Mouse (Mus musculus) granulocyte monocyte progenitor cell, adult 5-6 weeks (primary cell): ENCODE data around the gene Ccdc126. TPM values are rescaled to one million over a fixed set of nuclear protein-coding genes. Genes with fewer than 3 reads are reported as not detected.

ENCODE experiments used
- ATAC-seq: replicated peaks from 2 replicates; pipeline ENCODE4 v1.8.0; 2016; ENCODE audit warnings: mild to moderate bottlenecking, moderate TSS enrichment, inconsistent platforms; ENCODE audit not compliant: poor library complexity, severe bottlenecking
- total RNA-seq, 2 experiments: library from RNA; stranded (forward) in 1 of 2; stranded (reverse) in 1 of 2; fragments of 200-712, 200-1000 nt in 1 of 2; fragments of >200 nt in 1 of 2; fragmentation: Nextera tagmentation in 1 of 2; gene quantifications; 2 replicates each; pipeline ENCODE4 v1.2.3; 2014 to 2017

Gene Ccdc126
- total RNA-seq, 2 experiments from 2014 or later = 5.0 to 6.0 TPM

- ATAC-seq = no peak
These were observed 20.1 kb downstream of the Ccdc126 start for GRCm38 (mm10) chr6:49339145-49339544.

- ATAC-seq = peak; percentile 92
These were observed 24.8 kb downstream of the Ccdc126 start for GRCm38 (mm10) chr6:49343737-49344469.

GRCm38 (mm10) chr6:49349826-49350225 is 30.8 kb downstream of the Ccdc126 start:
- peak; percentile 96 for ATAC-seq

- ATAC-seq = no peak
These were observed 35.5 kb downstream of the Ccdc126 start for GRCm38 (mm10) chr6:49354613-49355012.

GRCm38 (mm10) chr6:49355171-49355570 is 36.1 kb downstream of the Ccdc126 start:
- peak; percentile 44 for ATAC-seq

- no peak; the same call in 1 of the 2 replicates for ATAC-seq
These were observed 41.3 kb downstream of the Ccdc126 start for GRCm38 (mm10) chr6:49360420-49360819.

GRCm38 (mm10) chr6:49367159-49368054 is 48.3 kb downstream of the Ccdc126 start, which contains the start of gene Fam221a:
Fam221a (plus strand) TSS chr6:49367739.
- ATAC-seq = peak; percentile 98

GRCm38 (mm10) chr6:49368212-49368611 is 49.1 kb downstream of the Ccdc126 start:
- no peak for ATAC-seq

- ATAC-seq = no peak
These were observed 53.6 kb downstream of the Ccdc126 start for GRCm38 (mm10) chr6:49372705-49373104.

GRCm38 (mm10) chr6:49373943-49374342 is 54.9 kb downstream of the Ccdc126 start:
- no peak for ATAC-seq

- ATAC-seq = no peak
These were observed 59.3 kb downstream of the Ccdc126 start for GRCm38 (mm10) chr6:49378328-49378727.

Other genes with a start within 250 kb of the Ccdc126 start
- 30.3 and 42.4 TPM in 2 replicates for gene Malsu1, start 245.5 kb upstream of the Ccdc126 start, total RNA-seq (2014; fragmentation: Nextera tagmentation)
- 14.2 and 23.8 TPM in 2 replicates for gene Malsu1, start 245.5 kb upstream of the Ccdc126 start, total RNA-seq (2017)
- 0.26 TPM in 1 of 2 replicates, not detected in the other for gene Igf2bp3, start 104.3 kb upstream of the Ccdc126 start, total RNA-seq (2014; fragmentation: Nextera tagmentation)
- under 0.01 and 0.09 TPM in 2 replicates for gene Igf2bp3, start 104.3 kb upstream of the Ccdc126 start, total RNA-seq (2017)
- gene Tra2a, start 55.2 kb upstream of the Ccdc126 start, total RNA-seq (2014; fragmentation: Nextera tagmentation) = 171 and 173 TPM in 2 replicates
- 179 and 205 TPM in 2 replicates for gene Tra2a, start 55.2 kb upstream of the Ccdc126 start, total RNA-seq (2017)
- gene Fam221a, start 48.5 kb downstream of the Ccdc126 start, total RNA-seq (2014; fragmentation: Nextera tagmentation) = 9.7 and 20.1 TPM in 2 replicates
- 2.7 and 4.2 TPM in 2 replicates for gene Fam221a, start 48.5 kb downstream of the Ccdc126 start, total RNA-seq (2017)
- not detected in 2 replicates for gene Stk31, start 76.3 kb downstream of the Ccdc126 start, total RNA-seq (2014; fragmentation: Nextera tagmentation)
- not detected in 2 replicates for gene Stk31, start 76.3 kb downstream of the Ccdc126 start, total RNA-seq (2017)